Mouse (Mus musculus) hindbrain, embryonic 10.5 days (tissue): ENCODE measurements around the gene Tex2. TPM values are rescaled to one million over a fixed set of nuclear protein-coding genes. Genes with fewer than 3 reads are reported as not detected.
A peak's percentile ranks its signal among the peaks of the same experiment; 100 is the strongest.
"Not testable (repeated sequence)": the region's sequence is repeated elsewhere in the genome, so short reads cannot be mapped to it uniquely, and the experiment has no call there.

Source experiments
- DNase-seq: peaks from one replicate; pipeline ENCODE4 v3.0.0-alpha.2; 2017; ENCODE audit warnings: low spot score
- H3K27ac ChIP-seq: fragments of 300-500 bp; sonication (generic); 2 replicates; pipeline ENCODE4 v1.5.1; 2016; ENCODE audit warnings: mild to moderate bottlenecking, moderate library complexity
- H3K27me3 ChIP-seq: fragments of 300-500 bp; sonication (generic); 2 replicates; pipeline ENCODE4 v1.6.1; 2016; ENCODE audit warnings: mild to moderate bottlenecking; ENCODE audit not compliant: poor library complexity, insufficient read depth, severe bottlenecking
- H3K36me3 ChIP-seq: fragments of 300-500 bp; sonication (generic); 2 replicates; pipeline ENCODE4 v1.6.1; 2016; ENCODE audit warnings: mild to moderate bottlenecking, moderate library complexity
- H3K4me1 ChIP-seq: fragments of 300-500 bp; sonication (generic); replicated peaks from 2 replicates; pipeline ENCODE4 v1.6.1; 2016; ENCODE audit warnings: mild to moderate bottlenecking
- H3K4me3 ChIP-seq: fragments of 300-500 bp; sonication (generic); 2 replicates; pipeline ENCODE4 v1.5.1; 2016; ENCODE audit warnings: mild to moderate bottlenecking, moderate library complexity
- H3K9me3 ChIP-seq: fragments of 300-500 bp; sonication (generic); 2 replicates; pipeline ENCODE4 v1.6.1; 2016; ENCODE audit warnings: mild to moderate bottlenecking, moderate library complexity
- WGBS: fragments of 180-500 bp; shearing (Covaris S2); methylation state at CpG from one replicate; pipeline ENCODE4 v1.1.7; 2016; 5-methylcytosine and 5-hydroxymethylcytosine counted together
- polyA plus RNA-seq: library from polyadenylated mRNA; unstranded; fragments of >200 nt; fragmentation: Nextera tagmentation; extraction: Ambion mirVana; gene quantifications from 2 replicates; pipeline ENCODE4 v1.2.1, GENCODE M21; 2016

The Tex2 gene
- polyA plus RNA-seq, 1 experiment from 2014 or later = 7.9 TPM

GRCm38 (mm10) chr11:106638551-106639355 is 25.5 kb upstream of the Tex2 start:
- peaks cover 33% of the 10 kb centered on the region for H3K4me1 ChIP-seq
- no peaks in the 10 kb centered on the region for H3K36me3 ChIP-seq
- H3K9me3 ChIP-seq = no peaks in the 10 kb centered on the region
- 33% methylated on average over 9 of the region's 9 CpGs for WGBS
- H3K4me3 ChIP-seq = no peak overlapping the region
- peaks cover 23% of the 10 kb centered on the region for H3K27me3 ChIP-seq
- DNase-seq = no peak
- H3K27ac ChIP-seq = no peak overlapping the region

- Histone ChIP-seq H3K9me3 (peaks cover 9% of the 10 kb centered on the region), H3K36me3 (no peaks in the 10 kb centered on the region), H3K27ac (no peak overlapping the region), H3K4me3 (no peak overlapping the region), H3K27me3 (peaks cover 23% of the 10 kb centered on the region), H3K4me1 (peaks cover 33% of the 10 kb centered on the region)
- WGBS = 11% methylated on average over 7 of the region's 7 CpGs
- DNase-seq = no peak
Measured at GRCm38 (mm10) chr11:106637754-106638153, 24.5 kb upstream of the Tex2 start.

GRCm38 (mm10) chr11:106635946-106636345 is 22.7 kb upstream of the Tex2 start:
- Histone ChIP-seq H3K4me1 (peaks cover 33% of the 10 kb centered on the region), H3K4me3 (no peak overlapping the region), H3K27ac (no peak overlapping the region), H3K27me3 (peaks cover 23% of the 10 kb centered on the region), H3K36me3 (no peaks in the 10 kb centered on the region), H3K9me3 (peaks cover 16% of the 10 kb centered on the region)
- no peak for DNase-seq
- WGBS = 62% methylated on average over 2 of the region's 2 CpGs

- Histone ChIP-seq H3K9me3 (peaks cover 16% of the 10 kb centered on the region), H3K27me3 (peaks cover 16% of the 10 kb centered on the region), H3K4me1 (peaks cover 20% of the 10 kb centered on the region)
- not testable (repeated sequence) for H3K36me3 ChIP-seq, DNase-seq, H3K4me3 ChIP-seq, H3K27ac ChIP-seq
- 93% methylated on average over 3 of the region's 3 CpGs for WGBS
Measured at GRCm38 (mm10) chr11:106634175-106634574, 21.0 kb upstream of the Tex2 start.

- Histone ChIP-seq H3K9me3 (peaks cover 16% of the 10 kb centered on the region), H3K4me3 (no peak overlapping the region), H3K27me3 (peaks cover 9% of the 10 kb centered on the region; the same call in 1 of the 2 replicates), H3K27ac (no peak overlapping the region), H3K4me1 (peaks cover 13% of the 10 kb centered on the region), H3K36me3 (no peaks in the 10 kb centered on the region)
- DNase-seq = no peak
- 86% methylated on average over 2 of the region's 2 CpGs for WGBS
Measured at GRCm38 (mm10) chr11:106633456-106633855, 20.2 kb upstream of the Tex2 start.

- Histone ChIP-seq H3K27me3 (no peaks in the 10 kb centered on the region), H3K36me3 (no peaks in the 10 kb centered on the region), H3K4me3 (no peak overlapping the region), H3K9me3 (peaks cover 6% of the 10 kb centered on the region), H3K4me1 (no peaks in the 10 kb centered on the region), H3K27ac (no peak overlapping the region)
- DNase-seq = peak; percentile 66
- WGBS = 24% methylated on average over 6 of the region's 6 CpGs
Measured at GRCm38 (mm10) chr11:106627692-106628091, 14.5 kb upstream of the Tex2 start.

GRCm38 (mm10) chr11:106625577-106625976 is 12.4 kb upstream of the Tex2 start:
- H3K27ac ChIP-seq = no peak overlapping the region
- no peaks in the 10 kb centered on the region for H3K9me3 ChIP-seq
- no peak overlapping the region for H3K4me3 ChIP-seq
- H3K36me3 ChIP-seq = no peaks in the 10 kb centered on the region
- no peaks in the 10 kb centered on the region for H3K27me3 ChIP-seq
- 47% methylated on average over 3 of the region's 3 CpGs for WGBS
- H3K4me1 ChIP-seq = no peaks in the 10 kb centered on the region; the same call in 1 of the 2 replicates
- DNase-seq = no peak

- no peak overlapping the region for H3K4me3 ChIP-seq
- DNase-seq = no peak
- H3K27ac ChIP-seq = no peak overlapping the region
- no peaks in the 10 kb centered on the region for H3K36me3 ChIP-seq
- 76% methylated on average over 2 of the region's 2 CpGs for WGBS
- H3K4me1 ChIP-seq = peaks cover 4% of the 10 kb centered on the region; the same call in 1 of the 2 replicates
- no peaks in the 10 kb centered on the region for H3K9me3 ChIP-seq
- no peaks in the 10 kb centered on the region for H3K27me3 ChIP-seq
Measured at GRCm38 (mm10) chr11:106623629-106624028, 10.4 kb upstream of the Tex2 start.

- H3K36me3 ChIP-seq = no peaks in the 10 kb centered on the region
- DNase-seq = no peak
- no peak overlapping the region for H3K4me3 ChIP-seq
- H3K9me3 ChIP-seq = no peaks in the 10 kb centered on the region
- H3K27ac ChIP-seq = no peak overlapping the region
- WGBS = 89% methylated on average over 8 of the region's 8 CpGs
- H3K27me3 ChIP-seq = no peaks in the 10 kb centered on the region
- peaks cover 4% of the 10 kb centered on the region; the same call in 1 of the 2 replicates for H3K4me1 ChIP-seq
Measured at GRCm38 (mm10) chr11:106622056-106622455, 8.8 kb upstream of the Tex2 start.

GRCm38 (mm10) chr11:106618768-106619167 is 5.5 kb upstream of the Tex2 start:
- H3K36me3 ChIP-seq, H3K9me3 ChIP-seq, DNase-seq, H3K4me3 ChIP-seq, H3K27ac ChIP-seq, H3K4me1 ChIP-seq, H3K27me3 ChIP-seq: not testable (repeated sequence)
- 86% methylated on average over 4 of the region's 4 CpGs for WGBS

GRCm38 (mm10) chr11:106617821-106618580 is 4.8 kb upstream of the Tex2 start:
- WGBS = 85% methylated on average over 13 of the region's 13 CpGs
- Histone ChIP-seq H3K9me3 (no peaks in the 10 kb centered on the region), H3K27ac (no peak overlapping the region), H3K4me3 (no peak overlapping the region), H3K36me3 (no peaks in the 10 kb centered on the region), H3K27me3 (no peaks in the 10 kb centered on the region), H3K4me1 (peaks cover 9% of the 10 kb centered on the region)
- DNase-seq = no peak

- no peak for DNase-seq
- Histone ChIP-seq H3K36me3 (no peaks in the 10 kb centered on the region), H3K9me3 (no peaks in the 10 kb centered on the region), H3K4me3 (no peak overlapping the region), H3K27ac (no peak overlapping the region), H3K4me1 (peaks cover 24% of the 10 kb centered on the region), H3K27me3 (peaks cover 11% of the 10 kb centered on the region; the same call in 1 of the 2 replicates)
- WGBS = 88% methylated on average over 4 of the region's 4 CpGs
Measured at GRCm38 (mm10) chr11:106615561-106615960, 2.3 kb upstream of the Tex2 start.

- 88% methylated on average over 4 of the region's 4 CpGs for WGBS
Measured at GRCm38 (mm10) chr11:106614339-106614645, 1.1 kb upstream of the Tex2 start.

More at GRCm38 (mm10) chr11:106614339-106614645, 1.1 kb upstream of the Tex2 start:
- no peak overlapping the region for H3K4me3 ChIP-seq
- peaks cover 19% of the 10 kb centered on the region for H3K4me1 ChIP-seq
- H3K27ac ChIP-seq = no peak overlapping the region
- DNase-seq = no peak
- no peaks in the 10 kb centered on the region for H3K9me3 ChIP-seq
- no peaks in the 10 kb centered on the region for H3K36me3 ChIP-seq
- peaks cover 11% of the 10 kb centered on the region; the same call in 1 of the 2 replicates for H3K27me3 ChIP-seq
